In the genomic region with DNA sequence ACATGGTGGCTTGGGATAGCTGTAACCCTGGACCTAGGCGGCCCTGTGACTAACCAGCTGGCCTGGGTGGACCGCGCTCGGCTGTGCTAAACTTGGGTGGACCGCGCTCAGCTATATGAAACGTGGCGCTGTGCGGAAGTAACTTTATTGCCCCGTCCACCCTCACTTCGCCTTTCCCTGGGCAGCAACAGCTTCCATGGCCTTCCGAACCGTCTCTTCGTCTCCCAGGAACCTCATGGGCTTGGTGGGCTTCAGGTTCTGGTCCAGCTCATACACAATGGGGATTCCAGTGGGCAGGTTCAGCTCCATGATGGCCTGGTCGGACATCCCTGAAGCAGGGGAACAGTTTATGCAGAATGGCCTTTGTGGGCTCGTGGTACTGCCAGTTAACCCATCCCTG, we compare ENCODE assay signal across 20 mouse cellular contexts. TPM values are rescaled to one million over a fixed set of nuclear protein-coding genes. Genes with fewer than 3 reads are reported as not detected.
A peak's percentile ranks its signal among the peaks of the same experiment; 100 is the strongest.
DNase-seq lines count a peak whose midpoint lies in the region; ATAC-seq and TF ChIP-seq lines count a peak whose summit lies in the region.
"Had no signal": no experiment of that assay in that cellular context is flagged by ENCODE, and none has a peak within 500 bp of the region (broad histone marks: within the 10 kb centered on the region; RNA-seq: fewer than 3 reads in every experiment).

No protein-coding gene starts in this region.

- no peaks in the 10 kb centered on the region for H3K9me3 ChIP-seq in embryonic facial prominence, embryonic 15.5 days (replicated peaks)
- H3K9me3 ChIP-seq in embryonic facial prominence, embryonic 10.5 days, result no peaks in the 10 kb centered on the region
- no peaks in the 10 kb centered on the region for H3K9me3 ChIP-seq in heart, embryonic 13.5 days
- H3K9me3 ChIP-seq in E14TG2a.4 (ENCODE audit: low read length), result no peaks in the 10 kb centered on the region
- no peaks in the 10 kb centered on the region for H3K9me3 ChIP-seq in heart, postnatal 0 days (replicated peaks; ENCODE audit: control insufficient read depth, low read length)
- no peaks in the 10 kb centered on the region for H3K9me3 ChIP-seq in forebrain, embryonic 15.5 days
- H3K9me3 ChIP-seq: forebrain, embryonic 12.5 days; hindbrain, embryonic 15.5 days; stomach, embryonic 15.5 days had no signal

- H3K27ac ChIP-seq in embryonic facial prominence, embryonic 15.5 days (replicated peaks), result 0 out of 2 replicates have a peak overlapping the region, but pooled peaks have one; percentile 28
- H3K27ac ChIP-seq in embryonic facial prominence, embryonic 10.5 days (replicated peaks), result no peak overlapping the region
- H3K27ac ChIP-seq in heart, embryonic 13.5 days (replicated peaks), result peak overlapping the region; percentile 89
- H3K27ac ChIP-seq in heart, postnatal 0 days (ENCODE audit: low read depth), result peak overlapping the region; percentile 86
- H3K27ac ChIP-seq in forebrain, embryonic 15.5 days (replicated peaks), result no peak overlapping the region
- H3K27ac ChIP-seq: forebrain, embryonic 12.5 days; hindbrain, embryonic 15.5 days; stomach, embryonic 15.5 days had no signal

- WGBS in embryonic facial prominence, embryonic 15.5 days, result 95% methylated on average over 16 of the region's 16 CpGs
- WGBS in embryonic facial prominence, embryonic 10.5 days, result 93% methylated on average over 16 of the region's 16 CpGs
- 91% methylated on average over 16 of the region's 16 CpGs for WGBS in heart, embryonic 13.5 days
- WGBS in heart, postnatal 0 days, result 82% methylated on average over 16 of the region's 16 CpGs
- 95% methylated on average over 16 of the region's 16 CpGs for WGBS in forebrain, embryonic 15.5 days

- intact Hi-C loops in heart, postnatal 25 days (cut with DNase I), result no loop called here

- no peak for TF ChIP-seq EP300 in heart, postnatal 0 days (IDR thresholded peaks at IDR 0.05; ENCODE audit: low read depth)

- peaks cover 15% of the 10 kb centered on the region for H3K4me1 ChIP-seq in embryonic facial prominence, embryonic 15.5 days
- peaks cover 24% of the 10 kb centered on the region for H3K4me1 ChIP-seq in embryonic facial prominence, embryonic 10.5 days
- peaks cover 39% of the 10 kb centered on the region for H3K4me1 ChIP-seq in heart, embryonic 13.5 days
- H3K4me1 ChIP-seq in E14TG2a.4 (replicated peaks; ENCODE audit: low read depth, low read length), result peaks cover 76% of the 10 kb centered on the region
- H3K4me1 ChIP-seq in heart, postnatal 0 days (ENCODE audit: control insufficient read depth, insufficient read depth), result peaks cover 18% of the 10 kb centered on the region
- H3K4me1 ChIP-seq in forebrain, embryonic 15.5 days, result no peaks in the 10 kb centered on the region

- no peak overlapping the region for H3K4me3 ChIP-seq in embryonic facial prominence, embryonic 15.5 days (replicated peaks)
- no peak overlapping the region for H3K4me3 ChIP-seq in embryonic facial prominence, embryonic 10.5 days
- peak overlapping the region; percentile 60 for H3K4me3 ChIP-seq in heart, embryonic 13.5 days
- peak overlapping the region; percentile 26; the same call in 1 of the 2 replicates for H3K4me3 ChIP-seq in E14TG2a.4 (replicated peaks; ENCODE audit: low read length)
- H3K4me3 ChIP-seq in heart, postnatal 0 days (ENCODE audit: low read depth, low read length), result peak overlapping the region; percentile 58
- H3K4me3 ChIP-seq in forebrain, embryonic 15.5 days, result no peak overlapping the region
- H3K4me3 ChIP-seq: forebrain, embryonic 12.5 days; hindbrain, embryonic 15.5 days; megakaryocyte, embryonic 14.5 days; stomach, embryonic 15.5 days had no signal

- TF ChIP-seq CTCF in E14TG2a.4 (conservative IDR thresholded peaks at IDR 0.05; ENCODE audit: low read length), result no peak
- no peak for TF ChIP-seq CTCF in heart, postnatal 0 days (IDR thresholded peaks at IDR 0.05; ENCODE audit: low read depth)

- no peak for DNase-seq in embryonic facial prominence, embryonic 10.5 days (ENCODE audit: low spot score)
- no peak for DNase-seq in heart, postnatal 25 days (ENCODE audit: low spot score)
- DNase-seq in heart, postnatal 0 days (ENCODE audit: low spot score), result no peak
- DNase-seq in cerebellum, postnatal 25 days, result no peak
- DNase-seq: adrenal gland, postnatal 25 days; cerebellum, adult 18-20 months; cerebellum, postnatal 36 days; liver; lung, postnatal 14 days; midbrain, embryonic 14.5 days; right cerebral cortex, postnatal 25 days; thymus, postnatal 25 days had no signal

- H3K4me2 ChIP-seq in embryonic facial prominence, embryonic 15.5 days (replicated peaks), result no peak overlapping the region
- H3K4me2 ChIP-seq in heart, embryonic 13.5 days, result peak overlapping the region; percentile 77
- H3K4me2 ChIP-seq in heart, postnatal 0 days (ENCODE audit: low read depth, low read length), result peak overlapping the region; percentile 65
- no peak overlapping the region for H3K4me2 ChIP-seq in forebrain, embryonic 15.5 days (replicated peaks)
- H3K4me2 ChIP-seq: forebrain, embryonic 12.5 days; hindbrain, embryonic 15.5 days; stomach, embryonic 15.5 days had no signal

- H3K36me3 ChIP-seq in embryonic facial prominence, embryonic 15.5 days, result peaks cover 48% of the 10 kb centered on the region
- H3K36me3 ChIP-seq in embryonic facial prominence, embryonic 10.5 days (replicated peaks), result peaks cover 53% of the 10 kb centered on the region
- H3K36me3 ChIP-seq in heart, embryonic 13.5 days, result peaks cover 50% of the 10 kb centered on the region
- peaks cover 54% of the 10 kb centered on the region for H3K36me3 ChIP-seq in E14TG2a.4 (ENCODE audit: insufficient read depth, low read length)
- H3K36me3 ChIP-seq in heart, postnatal 0 days (replicated peaks; ENCODE audit: control insufficient read depth, insufficient read depth, low read length), result peaks cover 44% of the 10 kb centered on the region
- H3K36me3 ChIP-seq in forebrain, embryonic 15.5 days, result peaks cover 46% of the 10 kb centered on the region

- H3K9ac ChIP-seq in embryonic facial prominence, embryonic 15.5 days, result no peak overlapping the region
- H3K9ac ChIP-seq in heart, embryonic 13.5 days, result peak overlapping the region; percentile 83
- peak overlapping the region; percentile 78 for H3K9ac ChIP-seq in heart, postnatal 0 days (replicated peaks; ENCODE audit: low read depth, low read length)
- H3K9ac ChIP-seq in forebrain, embryonic 15.5 days (replicated peaks), result no peak overlapping the region
- H3K9ac ChIP-seq: forebrain, embryonic 12.5 days; hindbrain, embryonic 15.5 days; stomach, embryonic 15.5 days had no signal

- no peak for ATAC-seq in embryonic facial prominence, embryonic 15.5 days (ENCODE audit: insufficient number of reproducible peaks, low FRiP score, low TSS enrichment, low read depth)
- ATAC-seq in heart, embryonic 13.5 days (ENCODE audit: extremely low read depth, insufficient number of reproducible peaks, low FRiP score, low TSS enrichment), result no peak
- no peak for ATAC-seq in heart, postnatal 0 days (ENCODE audit: insufficient read depth, low read depth)
- no peak for ATAC-seq in forebrain, embryonic 15.5 days (replicated peaks)

- no peaks in the 10 kb centered on the region for H3K27me3 ChIP-seq in embryonic facial prominence, embryonic 15.5 days
- no peaks in the 10 kb centered on the region for H3K27me3 ChIP-seq in embryonic facial prominence, embryonic 10.5 days (replicated peaks; ENCODE audit: low read depth, poor library complexity, severe bottlenecking)
- H3K27me3 ChIP-seq in heart, embryonic 13.5 days (replicated peaks), result no peaks in the 10 kb centered on the region
- no peaks in the 10 kb centered on the region for H3K27me3 ChIP-seq in E14TG2a.4 (ENCODE audit: insufficient read depth, low read length)
- no peaks in the 10 kb centered on the region for H3K27me3 ChIP-seq in heart, postnatal 0 days (ENCODE audit: control insufficient read depth, insufficient read depth, low read length)
- no peaks in the 10 kb centered on the region for H3K27me3 ChIP-seq in forebrain, embryonic 15.5 days
- H3K27me3 ChIP-seq: forebrain, embryonic 12.5 days; hindbrain, embryonic 15.5 days; megakaryocyte, embryonic 14.5 days; stomach, embryonic 15.5 days had no signal

RNA-seq across cellular contexts. Expression of a gene that starts 2.0 kb away (rescaled TPM):
- polyA plus RNA-seq in embryonic facial prominence, embryonic 15.5 days (2015; fragmentation: Nextera tagmentation; extraction: Ambion mirVana), result 71.2 and 107 TPM in 2 replicates
- polyA plus RNA-seq in embryonic facial prominence, embryonic 10.5 days (2016; fragmentation: Nextera tagmentation; extraction: Ambion mirVana), result 5.1 and 5.3 TPM in 2 replicates
- polyA plus RNA-seq in heart, embryonic 13.5 days (2015; fragmentation: Nextera tagmentation; extraction: Ambion mirVana), result 801 and 908 TPM in 2 replicates
- 100 to 1,000 TPM; 914 to 924 TPM for total RNA-seq in heart, postnatal 25 days (2021)
- 734 and 862 TPM in 2 replicates for total RNA-seq in heart, postnatal 0 days (2014; rRNA removed; ENCODE audit: low replicate concordance)
- polyA plus RNA-seq in heart, postnatal 0 days (2015; fragmentation: Nextera tagmentation; extraction: Ambion mirVana), result 1,513 and 1,614 TPM in 2 replicates
- 1.9 and 3.1 TPM in 2 replicates for polyA plus RNA-seq in forebrain, embryonic 15.5 days (2015; fragmentation: Nextera tagmentation; extraction: Ambion mirVana)
- total RNA-seq: adrenal gland, postnatal 25 days had no signal

RNA-seq across cellular contexts. Expression of a gene that starts 13.2 kb away (rescaled TPM):
- 118 and 128 TPM in 2 replicates for polyA plus RNA-seq in embryonic facial prominence, embryonic 15.5 days (2015; fragmentation: Nextera tagmentation; extraction: Ambion mirVana)
- polyA plus RNA-seq in embryonic facial prominence, embryonic 10.5 days (2016; fragmentation: Nextera tagmentation; extraction: Ambion mirVana), result 137 and 138 TPM in 2 replicates
- polyA plus RNA-seq in heart, embryonic 13.5 days (2015; fragmentation: Nextera tagmentation; extraction: Ambion mirVana), result 85.7 and 86.0 TPM in 2 replicates
- total RNA-seq in heart, postnatal 25 days (2021), result 10 to 100 TPM; 26.1 to 27.2 TPM
- 32.1 and 42.4 TPM in 2 replicates for total RNA-seq in heart, postnatal 0 days (2014; rRNA removed; ENCODE audit: low replicate concordance)
- 42.9 and 45.2 TPM in 2 replicates for polyA plus RNA-seq in heart, postnatal 0 days (2015; fragmentation: Nextera tagmentation; extraction: Ambion mirVana)
- 138 and 140 TPM in 2 replicates for polyA plus RNA-seq in forebrain, embryonic 15.5 days (2015; fragmentation: Nextera tagmentation; extraction: Ambion mirVana)

RNA-seq across cellular contexts. Expression of a gene that starts 36.3 kb away (rescaled TPM):
- polyA plus RNA-seq in embryonic facial prominence, embryonic 15.5 days (2015; fragmentation: Nextera tagmentation; extraction: Ambion mirVana), result 10.4 and 12.0 TPM in 2 replicates
- polyA plus RNA-seq in embryonic facial prominence, embryonic 10.5 days (2016; fragmentation: Nextera tagmentation; extraction: Ambion mirVana), result 9.4 and 10.0 TPM in 2 replicates
- 5.8 and 6.9 TPM in 2 replicates for polyA plus RNA-seq in heart, embryonic 13.5 days (2015; fragmentation: Nextera tagmentation; extraction: Ambion mirVana)
- total RNA-seq in heart, postnatal 25 days (2021), result 1 to 10 TPM; 3.0 to 3.6 TPM
- 1.7 and 4.4 TPM in 2 replicates for total RNA-seq in heart, postnatal 0 days (2014; rRNA removed; ENCODE audit: low replicate concordance)
- polyA plus RNA-seq in heart, postnatal 0 days (2015; fragmentation: Nextera tagmentation; extraction: Ambion mirVana), result 3.3 and 3.7 TPM in 2 replicates
- 7.0 TPM in 2 replicates for polyA plus RNA-seq in forebrain, embryonic 15.5 days (2015; fragmentation: Nextera tagmentation; extraction: Ambion mirVana)

RNA-seq across cellular contexts. Expression of a gene that starts 39.3 kb away (rescaled TPM):
- 29.4 and 30.1 TPM in 2 replicates for polyA plus RNA-seq in embryonic facial prominence, embryonic 15.5 days (2015; fragmentation: Nextera tagmentation; extraction: Ambion mirVana)
- polyA plus RNA-seq in embryonic facial prominence, embryonic 10.5 days (2016; fragmentation: Nextera tagmentation; extraction: Ambion mirVana), result 18.0 and 19.1 TPM in 2 replicates
- 26.6 and 30.0 TPM in 2 replicates for polyA plus RNA-seq in heart, embryonic 13.5 days (2015; fragmentation: Nextera tagmentation; extraction: Ambion mirVana)
- 10 to 100 TPM; 56.7 to 68.6 TPM for total RNA-seq in heart, postnatal 25 days (2021)
- total RNA-seq in heart, postnatal 0 days (2014; rRNA removed; ENCODE audit: low replicate concordance), result 71.3 and 72.9 TPM in 2 replicates
- 33.1 and 38.0 TPM in 2 replicates for polyA plus RNA-seq in heart, postnatal 0 days (2015; fragmentation: Nextera tagmentation; extraction: Ambion mirVana)
- polyA plus RNA-seq in forebrain, embryonic 15.5 days (2015; fragmentation: Nextera tagmentation; extraction: Ambion mirVana), result 31.6 and 32.4 TPM in 2 replicates

Comparison
In these comparisons a context has a peak if more than half of its experiments do, and no peak if none do; other contexts are left out.
1. H3K27ac ChIP-seq: peak in embryonic facial prominence, embryonic 15.5 days (single experiment), heart, embryonic 13.5 days (single experiment) and heart, postnatal 0 days (single experiment); none in embryonic facial prominence, embryonic 10.5 days (single experiment) and forebrain, embryonic 15.5 days (single experiment).
2. RNA of a gene that starts 2.0 kb away (polyA plus RNA-seq): 1,513 to 1,614 TPM in heart, postnatal 0 days, 801 to 908 TPM in heart, embryonic 13.5 days and 71.2 to 107 TPM in embryonic facial prominence, embryonic 15.5 days; 5.1 to 5.3 TPM in embryonic facial prominence, embryonic 10.5 days and 1.9 to 3.1 TPM in forebrain, embryonic 15.5 days; every median in the first group is over 10 times any median in the second.
3. H3K4me2 ChIP-seq: peak in heart, embryonic 13.5 days (single experiment) and heart, postnatal 0 days (single experiment); none in embryonic facial prominence, embryonic 15.5 days (single experiment) and forebrain, embryonic 15.5 days (single experiment).
4. H3K4me3 ChIP-seq: peak in heart, embryonic 13.5 days (single experiment), E14TG2a.4 (single experiment) and heart, postnatal 0 days (single experiment); none in embryonic facial prominence, embryonic 15.5 days (single experiment), embryonic facial prominence, embryonic 10.5 days (single experiment) and forebrain, embryonic 15.5 days (single experiment).
5. H3K9ac ChIP-seq: peak in heart, embryonic 13.5 days (single experiment) and heart, postnatal 0 days (single experiment); none in embryonic facial prominence, embryonic 15.5 days (single experiment) and forebrain, embryonic 15.5 days (single experiment).